Mouse (Mus musculus) thymus, postnatal 0 days (tissue): ENCODE results near the gene Zfp217. TPM values are rescaled to one million over a fixed set of nuclear protein-coding genes. Genes with fewer than 3 reads are reported as not detected.

Experiments
- DNase-seq: peaks from one replicate; pipeline ENCODE4 v3.0.0-alpha.2; 2015; ENCODE audit warnings: low spot score
- polyA plus RNA-seq: library from polyadenylated mRNA; unstranded; fragments of >200 nt; fragmentation: Nextera tagmentation; extraction: Ambion mirVana; gene quantifications from 2 replicates; pipeline ENCODE4 v1.2.1, GENCODE M21; 2015

Gene Zfp217
- polyA plus RNA-seq, 1 experiment from 2014 or later = 6.9 TPM

DNA sequence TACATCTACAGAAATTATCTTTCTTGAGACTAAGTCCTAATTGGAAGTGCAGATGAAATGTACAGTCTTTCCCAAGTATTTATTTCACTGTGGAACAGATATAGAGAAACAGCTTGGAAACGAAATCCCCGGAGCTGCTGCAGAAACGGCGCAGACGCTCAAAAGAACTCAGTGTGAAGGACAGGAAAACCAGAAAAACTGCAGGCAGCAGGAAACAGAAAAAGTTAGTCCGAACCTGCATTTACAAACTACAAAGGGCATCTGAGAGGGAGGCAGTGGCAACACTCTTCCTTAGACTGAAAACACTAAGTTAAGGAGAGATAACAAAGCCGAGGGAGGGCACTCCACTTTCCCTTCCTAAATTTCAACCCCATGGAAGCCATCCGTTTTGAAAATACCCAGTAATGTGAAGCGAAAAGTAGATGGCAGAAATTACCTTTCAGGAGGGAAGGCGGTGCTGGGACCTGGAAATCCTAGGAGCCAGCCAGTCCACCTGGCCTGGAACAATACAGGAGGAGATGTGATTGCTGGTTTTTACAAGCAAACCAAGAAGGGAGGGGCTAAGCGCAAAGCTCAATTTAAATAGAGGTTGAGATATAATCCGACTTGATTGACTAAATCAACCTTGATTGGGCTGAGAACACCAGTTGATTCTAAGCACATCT, 13.7 kb downstream of the Zfp217 start:
- DNase-seq = no peak

GRCm38 (mm10) chr2:170133093-170133731, 14.7 kb downstream of the Zfp217 start:
- peak; percentile 40 for DNase-seq

- peak; percentile 48 for DNase-seq
Observed at GRCm38 (mm10) chr2:170132716-170133092, 15.2 kb downstream of the Zfp217 start.

DNA sequence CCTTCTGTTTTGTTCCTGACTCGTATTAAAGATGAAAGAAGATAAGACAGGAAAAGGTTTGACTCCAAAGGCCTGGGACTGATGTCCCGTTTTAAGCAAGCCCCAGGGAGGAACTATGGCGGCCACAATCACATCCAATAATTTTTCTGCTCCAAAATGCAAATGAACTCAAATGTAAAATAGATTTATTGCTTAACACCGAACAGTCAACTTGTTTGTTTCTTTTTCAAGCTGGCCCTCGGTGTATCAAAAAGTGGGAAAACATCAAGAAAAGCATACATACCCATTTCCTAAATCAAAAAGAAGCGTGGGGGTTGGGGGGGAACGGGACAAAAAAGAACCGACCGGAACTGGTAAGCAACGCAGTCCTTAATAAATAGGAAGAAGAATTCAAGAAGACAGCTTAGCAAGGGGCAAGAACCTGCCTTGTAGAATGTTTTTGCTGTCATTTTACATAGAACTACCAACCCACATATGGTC, 15.9 kb downstream of the Zfp217 start:
- DNase-seq = peak; percentile 42

DNA sequence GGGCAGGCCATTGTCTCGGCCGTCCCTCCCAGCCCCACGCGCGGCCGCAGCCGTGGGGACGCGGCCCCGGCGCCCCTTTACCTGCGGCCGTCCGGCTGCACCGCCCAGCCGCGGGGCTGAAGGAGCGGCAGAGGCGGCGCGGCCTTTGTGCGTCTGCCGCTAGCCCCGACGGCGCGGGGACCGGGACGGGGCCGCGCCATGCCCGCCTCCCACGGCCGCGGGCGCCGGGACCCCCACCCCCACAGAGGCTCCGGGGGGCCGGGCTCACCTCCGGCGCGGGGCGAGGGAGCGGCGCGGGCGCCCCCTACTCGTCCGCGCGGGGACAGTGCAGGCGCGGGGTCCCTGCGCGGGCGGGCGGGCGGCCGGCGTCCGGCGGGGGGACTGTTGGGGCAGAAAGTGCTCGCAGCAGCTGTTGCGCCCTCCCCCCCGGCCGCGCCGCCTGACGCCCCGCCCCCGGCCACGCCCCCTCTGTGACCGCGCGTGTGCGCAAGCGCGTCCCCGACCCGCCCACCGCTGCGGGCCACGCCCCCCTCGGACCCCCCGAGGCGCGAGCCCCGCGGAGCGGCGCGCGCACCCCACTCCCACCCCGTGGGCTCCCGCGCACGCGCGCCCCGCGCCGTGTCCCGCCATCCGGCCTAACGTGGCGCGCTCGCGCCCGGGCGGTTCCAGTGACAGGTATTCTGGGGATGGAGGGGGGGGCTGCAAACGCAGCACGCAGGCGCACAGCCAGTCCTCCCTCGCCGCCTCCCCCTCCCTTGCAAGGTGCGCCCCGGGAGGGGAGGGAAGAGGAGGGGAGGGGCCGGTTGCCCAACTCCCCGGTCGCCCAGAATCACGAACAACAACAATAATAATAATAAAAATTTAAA, 16.9 kb downstream of the Zfp217 start:
- DNase-seq = peak; percentile 98

- DNase-seq = peak; percentile 60
Observed at GRCm38 (mm10) chr2:170129923-170130779, 17.8 kb downstream of the Zfp217 start.

GRCm38 (mm10) chr2:170129248-170129922, 18.5 kb downstream of the Zfp217 start:
- DNase-seq = peak; percentile 29

DNA sequence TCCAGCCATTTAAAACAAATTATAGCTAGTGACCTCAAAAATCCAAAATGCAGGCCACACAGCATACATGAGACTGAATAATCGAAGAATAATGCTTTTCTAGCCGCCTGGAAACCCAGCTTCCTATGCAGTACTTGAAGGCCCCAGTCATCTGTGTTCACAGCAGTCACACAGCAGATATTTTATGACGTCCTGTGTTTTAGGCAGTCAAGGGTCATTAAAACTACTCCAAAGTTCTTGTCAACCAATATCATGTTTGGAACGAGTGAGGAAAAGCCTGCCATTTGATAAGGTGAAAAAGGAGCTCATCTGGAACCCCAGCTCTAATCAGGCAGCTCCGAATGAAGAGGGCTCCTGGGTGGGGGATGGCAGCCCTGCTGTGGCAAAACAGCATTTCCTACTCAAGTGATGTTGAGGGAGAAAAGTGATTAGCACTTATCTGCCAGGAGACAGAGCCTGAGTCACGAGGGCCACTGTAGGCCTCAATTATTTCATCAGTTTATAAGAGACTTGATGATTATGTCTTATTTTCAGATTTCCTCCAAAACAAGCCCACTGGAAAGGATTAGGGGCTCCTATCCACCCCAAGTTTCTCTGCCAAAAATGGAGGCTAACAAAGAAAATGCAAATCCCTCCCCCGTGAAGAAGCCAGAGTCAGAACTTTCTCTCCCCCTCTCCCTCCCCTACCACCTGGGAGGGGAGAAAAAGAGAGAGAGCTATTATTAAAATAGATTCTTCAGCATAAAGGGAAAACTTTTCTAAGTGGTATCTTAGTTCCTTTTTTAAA, 19.2 kb downstream of the Zfp217 start:
- no peak for DNase-seq

DNA sequence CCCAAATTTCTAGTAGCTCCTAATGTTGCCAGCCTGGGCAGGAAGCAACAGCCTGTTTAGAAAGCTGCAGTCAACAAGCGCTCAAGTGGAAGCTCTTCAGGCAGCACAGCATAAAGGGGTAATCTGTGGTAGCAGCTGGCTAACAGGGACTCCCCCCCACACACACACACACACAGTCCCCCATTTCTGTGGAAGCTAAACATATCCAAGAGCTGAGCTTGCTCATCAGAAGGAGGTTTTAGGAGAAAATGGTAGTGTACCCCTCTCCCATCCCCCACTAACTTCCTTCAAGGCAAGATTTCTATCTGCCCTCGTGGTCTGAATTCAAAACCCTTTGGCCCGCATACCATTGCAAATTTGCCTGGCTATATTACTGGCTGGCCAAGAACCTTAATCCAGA, 20.4 kb downstream of the Zfp217 start:
- DNase-seq = peak; percentile 45

DNA sequence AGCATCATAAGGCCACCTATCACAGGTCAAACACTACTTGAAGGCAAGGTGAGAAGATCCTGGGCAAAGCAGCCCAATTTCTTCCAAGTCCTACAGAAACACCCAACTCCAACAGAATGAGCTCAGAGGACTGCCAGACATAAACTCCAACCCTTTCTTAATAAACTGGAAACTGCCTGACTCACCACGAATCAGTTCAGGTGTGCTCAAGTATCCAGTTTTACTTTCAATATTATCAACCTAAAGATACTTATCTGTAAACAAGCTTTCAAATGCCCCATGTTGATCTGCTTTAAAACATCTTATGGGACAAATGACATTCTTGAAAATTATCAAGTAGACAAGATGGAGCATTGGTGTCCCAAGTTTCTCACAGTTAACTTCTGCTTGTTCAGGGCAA, 21.6 kb downstream of the Zfp217 start:
- DNase-seq = no peak

DNA sequence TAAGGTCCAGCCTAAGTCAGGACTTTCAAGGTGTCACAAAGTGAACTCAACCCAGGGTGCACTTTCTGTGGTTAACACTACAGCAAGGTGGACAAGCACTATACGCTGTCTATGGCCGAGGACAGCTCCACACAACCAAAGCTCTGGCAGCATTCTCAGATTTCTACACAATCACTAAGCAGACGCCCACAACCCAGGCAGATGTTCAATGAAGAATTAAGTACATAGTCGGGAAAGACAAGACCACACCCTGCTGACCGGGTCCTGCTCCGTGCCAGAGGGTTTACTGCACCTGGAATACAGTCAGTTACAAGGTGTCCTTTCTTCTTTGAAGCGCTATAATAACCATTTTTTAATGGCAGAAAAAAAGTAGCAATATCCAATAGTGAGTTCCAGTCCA, 25.7 kb downstream of the Zfp217 start:
- no peak for DNase-seq

GRCm38 (mm10) chr2:170120139-170121027, 27.5 kb downstream of the Zfp217 start:
- DNase-seq = no peak

- DNase-seq = peak; percentile 81
Observed at GRCm38 (mm10) chr2:170116704-170117281, 31.1 kb downstream of the Zfp217 start.

- no peak for DNase-seq
Observed at GRCm38 (mm10) chr2:170110306-170110705, 37.6 kb downstream of the Zfp217 start.

DNA sequence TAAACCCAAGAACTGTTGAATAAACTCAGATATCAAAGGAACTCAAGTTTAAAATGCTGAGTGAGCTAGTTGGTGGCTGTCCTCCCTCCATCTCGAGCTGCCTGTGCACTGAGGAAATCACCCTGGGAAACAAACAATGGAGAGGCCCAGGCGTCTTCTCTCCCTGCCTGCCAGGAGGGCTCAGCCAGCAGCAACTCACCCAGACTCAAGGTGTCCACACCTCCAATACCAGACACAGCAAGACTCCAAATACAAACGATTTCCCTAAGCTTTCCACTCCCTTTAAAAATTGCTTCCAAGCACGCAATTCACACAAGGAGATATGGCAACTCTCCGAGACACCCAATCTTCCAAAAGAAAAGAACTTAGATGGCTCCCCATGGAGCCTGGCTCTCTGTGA, 38.4 kb downstream of the Zfp217 start:
- no peak for DNase-seq

DNA sequence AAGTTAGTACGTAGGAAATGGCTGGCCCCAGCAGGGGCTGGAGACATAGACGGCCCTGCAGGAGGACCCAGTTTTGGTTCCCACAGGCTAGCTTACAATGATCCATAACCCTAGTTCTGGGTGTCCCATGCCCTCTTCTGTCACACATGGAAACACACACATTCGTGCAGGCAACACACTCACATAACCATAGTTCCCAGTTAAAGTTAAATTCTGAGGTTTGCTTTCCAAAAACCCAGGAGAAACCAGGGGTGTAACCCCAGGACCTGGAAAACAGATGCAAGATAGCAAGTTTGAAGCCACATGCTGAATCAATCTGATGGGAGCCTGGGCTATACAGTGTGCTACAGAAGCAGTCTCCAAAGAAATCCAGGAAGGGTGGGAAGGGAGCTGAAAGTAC, 40.1 kb downstream of the Zfp217 start:
- no peak for DNase-seq

- no peak for DNase-seq
Observed at GRCm38 (mm10) chr2:170106000-170106399, 41.9 kb downstream of the Zfp217 start.

DNA sequence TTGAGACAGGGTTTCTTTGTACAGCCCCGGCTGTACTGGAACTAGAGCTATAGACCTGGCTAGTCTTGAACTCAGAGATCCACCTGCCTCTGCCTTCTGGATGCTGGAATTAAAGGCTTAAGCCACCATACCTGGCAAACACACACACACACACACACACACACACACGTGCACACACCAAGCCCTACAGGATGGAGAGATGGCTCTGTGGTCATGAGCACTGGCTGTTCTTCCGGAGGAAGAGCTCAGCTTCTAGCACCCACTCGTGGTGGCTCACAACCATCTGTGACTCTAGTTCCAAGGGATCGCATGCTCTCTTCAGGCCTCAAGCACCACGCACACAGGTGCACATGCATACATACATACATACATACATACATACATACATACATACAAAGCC, 43.5 kb downstream of the Zfp217 start:
- peak; percentile 36 for DNase-seq
